24 mouse cellular contexts compared by ENCODE assay signal in genomic region chr3:158131233-158131632, GRCm38 (mm10).
A peak's percentile ranks its signal among the peaks of the same experiment; 100 is the strongest.
DNase-seq lines count a peak whose midpoint lies in the region; ATAC-seq and TF ChIP-seq lines count a peak whose summit lies in the region.
"Had no signal": no experiment of that assay in that cellular context is flagged by ENCODE, and none has a peak within 500 bp of the region (broad histone marks: within the 10 kb centered on the region; RNA-seq: fewer than 3 reads in every experiment).

No protein-coding gene starts in this region.

- H3K27me3 ChIP-seq in CH12.LX (replicated peaks) = no peaks in the 10 kb centered on the region
- no peaks in the 10 kb centered on the region for H3K27me3 ChIP-seq in heart, embryonic 12.5 days (replicated peaks)
- H3K27me3 ChIP-seq: Patski had no signal

- no peak for TF ChIP-seq RAD21 in CH12.LX (IDR thresholded peaks at IDR 0.05; ENCODE audit: low read depth, low read length)

- dilution Hi-C loops in CH12.LX (cut with MboI; ENCODE audit: extremely low pct_ligation_motif_present, extremely low pct_unique_long_range_greater_than_20kb, low sequenced_read_pairs) = no loop called here

- H3K4me1 ChIP-seq in CH12.LX (ENCODE audit: control insufficient read depth in 1 of 2, insufficient read depth in 2 of 2) = peaks cover 19 to 26% of the 10 kb centered on the region in 2 experiments
- H3K4me1 ChIP-seq in heart, embryonic 12.5 days (replicated peaks) = no peaks in the 10 kb centered on the region

- H3K79me2 ChIP-seq in CH12.LX (replicated peaks; ENCODE audit: control insufficient read depth, extremely low read depth, insufficient read depth, poor library complexity, severe bottlenecking) = no peaks in the 10 kb centered on the region

- no peak overlapping the region for H3K4me3 ChIP-seq in CH12.LX (replicated peaks in 1 of 3; ENCODE audit: low read depth in 2 of 3, low read length in 2 of 3, poor library complexity in 1 of 3)
- no peak overlapping the region for H3K4me3 ChIP-seq in heart, embryonic 12.5 days

- no peak overlapping the region for H3K9ac ChIP-seq in CH12.LX (ENCODE audit: insufficient read depth, low read depth)
- no peak overlapping the region for H3K9ac ChIP-seq in heart, embryonic 12.5 days

- peak; percentile 12 for DNase-seq in 3T3-L1 (ENCODE audit: low read depth, low spot score)
- DNase-seq in A20 (ENCODE audit: low read depth, low spot score) = peak; percentile 27
- no peak for DNase-seq in CH12.LX (ENCODE audit: extremely low read depth)
- no peak for DNase-seq in adrenal gland, adult 18-20 months (ENCODE audit: low spot score in 2 of 2)
- DNase-seq in urinary bladder, postnatal 36 days (ENCODE audit: low spot score in 2 of 2) = no peak
- DNase-seq: adrenal gland, adult 2 months; adrenal gland, adult 8-10 months; adrenal gland, postnatal 10 days; adrenal gland, postnatal 14 days; adrenal gland, postnatal 25 days; adrenal gland, postnatal 36 days; B cell, adult 2 months; cerebellum, adult 11 months; cerebellum, adult 11-12 months; cerebellum, adult 18-20 months; cerebellum, adult 2 months; cerebellum, adult 8-10 months; cerebellum, adult 9-10 months; cerebellum, adult 9-11 months had no signal

- TF ChIP-seq POLR2A in CH12.LX (IDR thresholded peaks at IDR 0.05; ENCODE audit: low read depth, low read length) = no peak

- no peak overlapping the region for H3K4me2 ChIP-seq in CH12.LX (ENCODE audit: insufficient read depth, low read depth, poor library complexity, severe bottlenecking)
- H3K4me2 ChIP-seq in heart, embryonic 12.5 days = no peak overlapping the region

- no peaks in the 10 kb centered on the region for H3K36me3 ChIP-seq in CH12.LX (replicated peaks in 1 of 2; ENCODE audit: control insufficient read depth in 1 of 2, insufficient read depth in 1 of 2, low read length in 1 of 2)
- no peaks in the 10 kb centered on the region for H3K36me3 ChIP-seq in heart, embryonic 12.5 days
- H3K36me3 ChIP-seq: G1E had no signal

- H3K9me3 ChIP-seq in CH12.LX (replicated peaks; ENCODE audit: low read length) = no peaks in the 10 kb centered on the region
- no peaks in the 10 kb centered on the region for H3K9me3 ChIP-seq in heart, embryonic 12.5 days (replicated peaks)
- H3K9me3 ChIP-seq: G1E had no signal

- no peak overlapping the region for H3K27ac ChIP-seq in CH12.LX (ENCODE audit: insufficient read depth, low read depth)
- no peak overlapping the region for H3K27ac ChIP-seq in heart, embryonic 12.5 days (ENCODE audit: poor library complexity, severe bottlenecking)

- TF ChIP-seq EP300 in CH12.LX (IDR thresholded peaks at IDR 0.05; ENCODE audit: low read length) = no peak; the same call in 1 of the 2 replicates

- in situ Hi-C loops in CH12.LX (cut with MboI; ENCODE audit: low pct_ligation_motif_present, low pct_unique_long_range_greater_than_20kb, low sequenced_read_pairs) = loop anchor here (10.0 kb wide), 2 partner anchors 46 to 206 kb away; partner anchors contain the start of gene Cth

- no peak for TF ChIP-seq CTCF in CH12.LX (conservative IDR thresholded peaks at IDR 0.05 in 1 of 2, IDR thresholded peaks at IDR 0.05 in 1 of 2; ENCODE audit: low read depth in 2 of 2, low read length in 2 of 2)

- no peak for ATAC-seq in heart, embryonic 12.5 days (ENCODE audit: insufficient number of reproducible peaks, low FRiP score)
- ATAC-seq: activated CD4-positive, CD25-positive, alpha-beta regulatory T cell, adult 4 months; CD4-positive, CD25-positive, alpha-beta regulatory T cell, adult 4 months; Patski had no signal

TF ChIP-seq in CH12.LX, 34 proteins besides CTCF, POLR2A, EP300 and RAD21:
- TF ChIP-seq JUN (IDR thresholded peaks at IDR 0.05; ENCODE audit: insufficient read depth, low read depth, low read length) (peak; percentile 72), ELF1 (IDR thresholded peaks at IDR 0.05; ENCODE audit: low read depth, low read length) (no peak), MAZ (IDR thresholded peaks at IDR 0.05; ENCODE audit: low read depth, low read length) (no peak), NRF1 (IDR thresholded peaks at IDR 0.05; ENCODE audit: low read depth, low read length) (no peak), GABPA (IDR thresholded peaks at IDR 0.05; ENCODE audit: insufficient replicate concordance, low read depth, low read length) (no peak), SIN3A (IDR thresholded peaks at IDR 0.05; ENCODE audit: low read length) (no peak), POLR2AphosphoS2 (IDR thresholded peaks at IDR 0.05; ENCODE audit: low read depth, low read length) (no peak), MXI1 (IDR thresholded peaks at IDR 0.05; ENCODE audit: low read depth, low read length) (no peak), ETS1 (conservative IDR thresholded peaks at IDR 0.05; ENCODE audit: low read depth, low read length) (0 out of 2 replicates have a peak, but pooled peaks have one; percentile 12), IRF4 (IDR thresholded peaks at IDR 0.05; ENCODE audit: low read depth, low read length) (peak; percentile 92), JUND (conservative IDR thresholded peaks at IDR 0.05; ENCODE audit: low read depth, low read length) (peak; percentile 82), USF1 (IDR thresholded peaks at IDR 0.05; ENCODE audit: low read depth, low read length) (no peak)
TF ChIP-seq in CH12.LX: peak in this region for 4.

Comparison
In these comparisons a context has a peak if more than half of its experiments do, and no peak if none do; other contexts are left out.
1. DNase-seq: peak in 3T3-L1 (single experiment) and A20 (single experiment); none in CH12.LX (single experiment), adrenal gland, adult 18-20 months (0 of 2) and urinary bladder, postnatal 36 days (0 of 2).